Mouse (Mus musculus) midbrain, embryonic 10.5 days (tissue): ENCODE measurements around the gene Lgals3. TPM values are rescaled to one million over a fixed set of nuclear protein-coding genes. Genes with fewer than 3 reads are reported as not detected.
A peak's percentile ranks its signal among the peaks of the same experiment; 100 is the strongest.

Source experiments
- DNase-seq: peaks from one replicate; pipeline ENCODE4 v3.0.0-alpha.2; 2017; ENCODE audit warnings: low spot score
- H3K27ac ChIP-seq: fragments of 300-500 bp; sonication (generic); replicated peaks from 2 replicates; pipeline ENCODE4 v1.5.1; 2016; ENCODE audit warnings: mild to moderate bottlenecking
- H3K27me3 ChIP-seq: fragments of 300-500 bp; sonication (generic); 2 replicates; pipeline ENCODE4 v1.6.1; 2016; ENCODE audit warnings: low read depth, mild to moderate bottlenecking; ENCODE audit not compliant: poor library complexity, severe bottlenecking
- H3K36me3 ChIP-seq: fragments of 300-500 bp; sonication (generic); 2 replicates; pipeline ENCODE4 v1.6.1; 2016; ENCODE audit warnings: mild to moderate bottlenecking, moderate library complexity
- H3K4me1 ChIP-seq: fragments of 300-500 bp; sonication (generic); 2 replicates; pipeline ENCODE4 v1.6.1; 2016
- H3K4me3 ChIP-seq: fragments of 300-500 bp; sonication (generic); 2 replicates; pipeline ENCODE4 v1.5.1; 2016; ENCODE audit warnings: mild to moderate bottlenecking, moderate library complexity
- H3K9me3 ChIP-seq: fragments of 300-500 bp; sonication (generic); replicated peaks from 2 replicates; pipeline ENCODE4 v1.6.1; 2016; ENCODE audit warnings: mild to moderate bottlenecking
- WGBS: fragments of 180-500 bp; shearing (Covaris S2); methylation state at CpG from one replicate; pipeline ENCODE4 v1.1.7; 2016; 5-methylcytosine and 5-hydroxymethylcytosine counted together
- polyA plus RNA-seq: library from polyadenylated mRNA; unstranded; fragments of >200 nt; fragmentation: Nextera tagmentation; extraction: Ambion mirVana; gene quantifications from 2 replicates; pipeline ENCODE4 v1.2.1, GENCODE M21; 2016

The Lgals3 gene
- polyA plus RNA-seq, 1 experiment from 2014 or later: 0.37 TPM

GRCm38 (mm10) chr14:47353240-47353639 lies 14.3 kb upstream of the Lgals3 start:
- H3K4me1 ChIP-seq: no peaks in the 10 kb centered on the region
- H3K36me3 ChIP-seq: no peaks in the 10 kb centered on the region
- WGBS: 89% methylated on average over 4 of the region's 4 CpGs
- no peak overlapping the region for H3K27ac ChIP-seq
- H3K27me3 ChIP-seq: no peaks in the 10 kb centered on the region
- no peak overlapping the region for H3K4me3 ChIP-seq
- no peak for DNase-seq
- no peaks in the 10 kb centered on the region for H3K9me3 ChIP-seq

- Histone ChIP-seq H3K36me3 (no peaks in the 10 kb centered on the region), H3K4me3 (no peak overlapping the region), H3K4me1 (no peaks in the 10 kb centered on the region), H3K27me3 (no peaks in the 10 kb centered on the region), H3K9me3 (no peaks in the 10 kb centered on the region), H3K27ac (no peak overlapping the region)
- WGBS: 74% methylated on average over 8 of the region's 8 CpGs
- no peak for DNase-seq
Observed at GRCm38 (mm10) chr14:47354111-47354577, 13.4 kb upstream of the Lgals3 start.

- WGBS: 76% methylated on average over 5 of the region's 5 CpGs
- no peaks in the 10 kb centered on the region for H3K36me3 ChIP-seq
- no peaks in the 10 kb centered on the region for H3K9me3 ChIP-seq
- H3K4me3 ChIP-seq: no peak overlapping the region
- H3K27me3 ChIP-seq: no peaks in the 10 kb centered on the region
- no peaks in the 10 kb centered on the region for H3K4me1 ChIP-seq
- H3K27ac ChIP-seq: no peak overlapping the region
- DNase-seq: no peak
Observed at GRCm38 (mm10) chr14:47354948-47355347, 12.6 kb upstream of the Lgals3 start.

DNA sequence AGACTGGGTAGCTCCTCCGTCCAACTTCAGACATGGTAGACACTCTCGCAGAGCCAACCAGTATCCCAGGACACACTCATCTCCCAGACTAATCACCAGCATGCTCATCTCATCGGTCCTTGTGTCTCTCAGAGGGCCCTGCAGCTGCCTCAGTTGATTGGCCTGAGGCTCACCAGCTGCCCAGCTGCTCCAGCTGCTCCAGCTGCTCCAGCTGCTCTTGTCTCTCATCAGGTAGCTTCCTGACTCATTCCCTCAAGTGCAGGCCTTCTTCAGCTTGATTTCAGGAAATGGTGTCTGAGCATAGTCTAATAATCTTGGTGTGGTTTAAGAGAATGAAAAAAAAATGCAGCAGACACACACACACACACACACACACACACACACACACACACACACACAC lies 10.9 kb upstream of the Lgals3 start:
- 82% methylated on average over 3 of the region's 3 CpGs for WGBS
- H3K27ac ChIP-seq: no peak overlapping the region
- H3K4me3 ChIP-seq: no peak overlapping the region
- no peaks in the 10 kb centered on the region for H3K36me3 ChIP-seq
- H3K27me3 ChIP-seq: no peaks in the 10 kb centered on the region
- H3K9me3 ChIP-seq: no peaks in the 10 kb centered on the region
- no peak for DNase-seq
- H3K4me1 ChIP-seq: no peaks in the 10 kb centered on the region

DNA sequence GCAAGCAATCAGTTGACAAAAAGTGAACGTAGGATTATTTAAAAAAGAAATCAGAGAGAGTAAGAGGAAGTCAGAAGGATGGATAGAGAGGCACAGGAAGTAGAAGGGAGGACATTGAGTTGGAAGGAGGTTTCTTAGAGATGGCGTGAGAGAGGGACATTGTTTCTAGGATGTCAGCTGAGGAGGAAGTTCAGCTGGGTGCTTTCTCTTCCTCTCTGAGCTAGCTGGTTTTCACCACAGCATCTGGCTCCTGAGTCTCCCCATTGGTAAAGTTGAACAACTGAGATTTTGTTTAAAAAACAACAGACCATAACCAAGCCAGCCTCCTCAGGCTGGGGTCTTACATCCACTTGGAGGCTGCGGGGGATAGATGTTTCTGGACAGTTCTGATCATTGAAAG lies 7.9 kb upstream of the Lgals3 start:
- H3K27ac ChIP-seq: no peak overlapping the region
- no peaks in the 10 kb centered on the region for H3K27me3 ChIP-seq
- H3K4me3 ChIP-seq: no peak overlapping the region
- no peaks in the 10 kb centered on the region for H3K36me3 ChIP-seq
- no peaks in the 10 kb centered on the region for H3K9me3 ChIP-seq
- 82% methylated on average over 3 of the region's 3 CpGs for WGBS
- H3K4me1 ChIP-seq: no peaks in the 10 kb centered on the region
- no peak for DNase-seq

DNA sequence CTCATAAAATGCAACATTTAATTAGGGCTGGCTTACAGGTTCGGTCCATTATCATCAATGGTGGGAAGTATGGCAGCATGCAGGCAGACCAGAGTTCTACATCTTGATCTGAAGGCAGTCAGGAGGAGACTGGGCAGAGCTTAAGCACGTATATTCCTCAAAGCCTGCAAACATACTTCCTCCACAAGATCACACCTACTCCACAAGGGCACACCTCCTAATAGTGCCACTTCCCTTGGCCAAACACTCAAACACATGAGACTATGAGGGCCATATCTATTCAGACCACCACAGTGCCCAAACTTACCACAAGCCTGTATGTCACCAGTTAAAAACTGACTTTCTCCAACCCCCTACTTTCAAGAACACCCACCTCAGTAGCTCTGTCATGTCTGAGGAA lies 6.1 kb upstream of the Lgals3 start:
- no peak for DNase-seq
- Histone ChIP-seq H3K36me3 (no peaks in the 10 kb centered on the region), H3K27ac (no peak overlapping the region), H3K4me3 (no peak overlapping the region), H3K27me3 (no peaks in the 10 kb centered on the region), H3K9me3 (no peaks in the 10 kb centered on the region), H3K4me1 (peaks cover 6% of the 10 kb centered on the region)
- WGBS: 89% methylated on average over 2 of the region's 2 CpGs

DNA sequence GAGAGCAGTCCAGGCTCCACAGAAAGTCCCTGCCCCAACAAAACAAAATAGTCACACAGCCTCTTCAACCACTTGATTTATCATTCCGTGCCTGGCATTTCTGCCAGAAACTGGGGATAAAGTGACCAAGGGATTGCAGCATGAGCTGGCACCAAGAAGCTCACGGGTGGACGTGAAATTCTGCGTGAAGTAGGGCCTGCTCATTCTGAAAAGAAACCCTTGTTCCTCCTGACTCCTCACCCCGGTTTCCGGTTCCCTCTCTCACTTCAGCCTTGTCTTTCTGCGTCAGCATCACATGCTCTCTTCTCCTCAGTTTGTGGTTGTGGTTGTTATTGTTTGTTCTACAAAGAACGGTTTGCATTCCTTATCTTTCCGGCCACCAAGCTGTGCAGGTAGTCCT lies 5.7 kb upstream of the Lgals3 start:
- Histone ChIP-seq H3K27me3 (no peaks in the 10 kb centered on the region), H3K27ac (no peak overlapping the region), H3K36me3 (no peaks in the 10 kb centered on the region), H3K9me3 (no peaks in the 10 kb centered on the region), H3K4me1 (peaks cover 9% of the 10 kb centered on the region), H3K4me3 (no peak overlapping the region)
- DNase-seq: no peak
- 85% methylated on average over 9 of the region's 9 CpGs for WGBS

DNA sequence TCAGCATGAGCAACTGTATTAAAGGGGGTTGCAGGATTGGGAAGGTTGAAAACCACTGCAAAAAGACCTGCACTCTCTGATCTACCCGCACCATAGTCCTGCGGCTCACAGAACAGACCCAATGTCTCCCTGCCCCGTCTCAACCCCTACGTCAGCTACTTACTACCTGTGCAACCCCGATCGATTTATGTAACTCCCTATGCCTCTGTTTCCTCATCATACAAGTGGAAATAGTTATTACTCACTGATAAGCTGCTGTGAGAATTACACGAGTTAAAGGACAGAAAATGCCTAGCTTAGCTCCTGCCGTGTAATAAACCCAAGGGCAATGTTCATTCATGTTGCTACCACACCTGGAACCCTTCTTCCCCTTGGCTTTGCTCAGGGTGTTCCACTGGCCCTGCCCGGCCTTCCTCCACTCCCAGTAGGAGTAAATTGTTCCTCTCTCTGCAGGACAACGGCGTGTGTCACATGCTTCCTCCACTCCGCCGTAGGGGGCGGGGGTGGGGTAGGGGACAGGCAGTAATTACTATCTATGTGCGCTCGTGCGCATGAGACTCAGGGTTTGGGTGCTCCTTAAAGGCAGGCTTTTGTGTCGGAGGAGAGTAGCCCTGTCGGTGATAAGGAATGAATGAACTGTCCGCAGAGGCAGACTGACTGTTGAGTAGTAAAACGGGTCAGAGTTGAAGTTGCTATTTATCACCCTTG lies 2.7 kb upstream of the Lgals3 start:
- Histone ChIP-seq H3K4me3 (no peak overlapping the region), H3K36me3 (no peaks in the 10 kb centered on the region), H3K27me3 (no peaks in the 10 kb centered on the region), H3K4me1 (peaks cover 20% of the 10 kb centered on the region), H3K27ac (no peak overlapping the region), H3K9me3 (no peaks in the 10 kb centered on the region)
- WGBS: 52% methylated on average over 21 of the region's 21 CpGs
- no peak for DNase-seq

DNA sequence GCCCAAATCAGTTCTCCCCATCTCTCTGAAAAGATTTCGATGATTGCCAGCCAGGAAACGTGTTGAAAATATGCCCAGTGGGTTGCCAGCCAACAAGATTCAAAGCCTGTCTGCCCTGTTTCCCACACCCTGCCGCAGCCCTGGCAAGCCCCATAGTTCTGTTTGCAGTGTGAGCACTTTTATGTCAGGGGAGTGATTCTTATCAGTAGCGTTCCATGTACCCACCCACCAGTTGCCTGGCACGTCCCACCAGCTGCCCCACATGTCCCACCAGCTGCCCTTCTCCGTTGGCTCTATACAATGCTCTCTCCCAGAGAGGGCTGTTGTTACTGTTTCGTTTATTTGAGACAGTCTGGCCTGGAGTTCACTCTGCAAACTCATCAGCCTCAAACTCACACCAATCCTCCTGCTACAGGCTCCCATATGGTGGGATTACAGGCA lies 650 bp upstream of the Lgals3 start:
- Histone ChIP-seq H3K9me3 (no peaks in the 10 kb centered on the region), H3K4me3 (no peak overlapping the region), H3K36me3 (no peaks in the 10 kb centered on the region), H3K27me3 (0 out of 2 replicates have a peak, but pooled peaks cover 4% of the 10 kb centered on the region), H3K4me1 (peaks cover 24% of the 10 kb centered on the region), H3K27ac (no peak overlapping the region)
- WGBS: 87% methylated on average over 7 of the region's 7 CpGs
- DNase-seq: no peak

DNA sequence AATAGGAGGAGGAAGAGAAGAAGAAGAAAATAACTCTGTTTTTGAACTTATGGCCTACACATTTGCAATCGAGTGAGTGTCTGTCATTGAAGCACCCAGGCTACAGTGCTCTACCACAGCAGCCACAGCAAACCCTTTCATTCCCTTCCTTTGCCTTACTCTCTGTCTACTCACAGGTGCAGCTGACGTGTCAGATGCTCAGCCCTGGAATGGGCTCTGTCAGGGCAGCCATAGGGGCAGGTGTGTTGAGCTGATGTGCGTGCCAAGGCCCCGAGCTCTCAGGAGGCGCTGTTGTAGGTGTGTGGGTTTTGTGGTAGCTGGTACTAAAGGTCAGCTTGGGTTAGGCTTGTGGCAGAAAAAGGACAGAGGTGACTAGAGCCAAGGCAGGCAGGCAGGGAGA lies 2.2 kb downstream of the Lgals3 start:
- WGBS: 86% methylated on average over 5 of the region's 5 CpGs
- H3K36me3 ChIP-seq: no peaks in the 10 kb centered on the region

DNA sequence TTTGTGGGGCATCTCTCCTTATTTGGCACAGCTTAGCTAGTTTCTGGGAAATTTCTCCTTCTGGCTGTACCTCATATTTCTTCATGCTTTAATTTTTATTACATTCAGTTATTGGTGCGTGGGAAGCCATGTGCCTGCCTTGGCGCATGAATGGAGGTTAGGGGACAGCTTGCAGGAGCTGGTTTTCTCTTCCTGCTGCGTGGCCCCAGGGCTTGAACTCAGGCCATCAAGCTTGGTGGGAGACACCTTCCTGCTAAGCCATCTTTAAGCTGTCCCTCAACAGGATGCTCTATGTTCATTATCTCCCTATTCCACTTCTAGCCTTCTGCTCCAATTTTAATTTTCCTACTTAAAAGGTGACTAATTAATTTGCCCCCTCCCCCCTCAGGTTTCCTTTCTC lies 3.2 kb downstream of the Lgals3 start:
- H3K27me3 ChIP-seq: peaks cover 41% of the 10 kb centered on the region
- peaks cover 32% of the 10 kb centered on the region for H3K4me1 ChIP-seq
- DNase-seq: no peak
- no peak overlapping the region for H3K4me3 ChIP-seq
- 86% methylated on average over 3 of the region's 3 CpGs for WGBS
- no peak overlapping the region for H3K27ac ChIP-seq
- no peaks in the 10 kb centered on the region for H3K36me3 ChIP-seq
- no peaks in the 10 kb centered on the region for H3K9me3 ChIP-seq

More for the DNA sequence above, 2.2 kb downstream of the Lgals3 start:
- Histone ChIP-seq H3K9me3 (no peaks in the 10 kb centered on the region), H3K4me3 (no peak overlapping the region), H3K27me3 (peaks cover 33% of the 10 kb centered on the region), H3K4me1 (peaks cover 38% of the 10 kb centered on the region), H3K27ac (no peak overlapping the region)
- DNase-seq: no peak

DNA sequence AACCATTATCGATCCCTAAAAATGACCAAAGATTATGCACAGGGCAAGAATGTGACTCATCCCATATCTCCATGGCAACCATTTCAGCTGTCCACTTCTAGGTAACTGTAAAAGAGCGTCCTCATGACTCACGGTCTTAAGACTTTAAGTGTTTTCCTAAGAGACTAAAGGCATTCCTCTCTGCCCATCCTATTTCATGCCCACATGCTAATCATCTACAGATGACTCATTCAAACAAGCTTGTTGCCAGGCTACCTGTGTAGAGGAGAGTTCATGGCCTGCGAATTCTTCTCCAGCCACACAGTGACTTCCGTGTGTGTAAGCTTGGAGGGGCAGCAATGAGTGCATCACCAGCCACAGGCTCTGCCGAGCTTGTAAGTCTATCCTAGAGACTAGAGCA lies 4.1 kb downstream of the Lgals3 start:
- H3K4me3 ChIP-seq: no peak overlapping the region
- no peaks in the 10 kb centered on the region for H3K36me3 ChIP-seq
- no peak overlapping the region for H3K27ac ChIP-seq
- H3K9me3 ChIP-seq: no peaks in the 10 kb centered on the region
- peaks cover 32% of the 10 kb centered on the region for H3K4me1 ChIP-seq
- 75% methylated on average over 6 of the region's 6 CpGs for WGBS
- peaks cover 41% of the 10 kb centered on the region for H3K27me3 ChIP-seq
- DNase-seq: no peak

GRCm38 (mm10) chr14:47373728-47374678 lies 6.5 kb downstream of the Lgals3 start:
- DNase-seq: no peak
- Histone ChIP-seq H3K9me3 (no peaks in the 10 kb centered on the region), H3K4me3 (peak overlapping the region; percentile 48), H3K36me3 (no peaks in the 10 kb centered on the region), H3K4me1 (peaks cover 19% of the 10 kb centered on the region), H3K27me3 (peaks cover 41% of the 10 kb centered on the region), H3K27ac (0 out of 2 replicates have a peak overlapping the region, but pooled peaks have one; percentile 33)
- WGBS: 14% methylated on average over 49 of the region's 49 CpGs
